ENCODE assay signal across 8 mouse cellular contexts in the genomic region with DNA sequence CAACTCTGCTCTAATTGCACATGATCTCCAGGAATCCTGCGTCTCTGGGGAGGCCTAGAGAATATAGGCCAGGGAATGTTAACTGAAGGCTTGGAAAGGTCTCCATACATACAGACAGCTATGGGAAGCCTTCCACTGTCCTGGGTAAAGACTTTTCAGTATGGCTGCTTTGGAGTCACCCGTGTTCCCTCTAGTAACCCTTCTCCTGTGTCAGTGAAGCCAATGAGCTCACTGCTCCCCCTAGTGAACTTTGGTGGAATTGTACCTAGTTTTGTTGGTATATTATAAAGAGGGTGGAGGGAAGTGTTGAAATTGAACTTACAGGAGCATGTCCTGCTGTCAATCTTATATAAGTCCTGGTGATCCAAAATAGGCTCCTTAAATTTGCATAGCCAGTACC.
DNase-seq lines count a peak whose midpoint lies in the region; ATAC-seq and TF ChIP-seq lines count a peak whose summit lies in the region.

No protein-coding gene starts in this region.

- no peaks in the 10 kb centered on the region for H3K4me1 ChIP-seq in testis, adult 2 months (ENCODE audit: control insufficient read depth, insufficient read depth, low read length)
- no peaks in the 10 kb centered on the region for H3K4me1 ChIP-seq in embryonic facial prominence, embryonic 14.5 days (ENCODE audit: control insufficient read depth, insufficient read depth, low read length)

- no peak for DNase-seq in frontal cortex, postnatal 36 days (ENCODE audit: low spot score in 2 of 2)
- no peak for DNase-seq in testis, postnatal 14 days (ENCODE audit: low spot score)
- no peak for DNase-seq in embryonic facial prominence, embryonic 14.5 days (ENCODE audit: low spot score)
- DNase-seq in large intestine, adult 2 months (ENCODE audit: low read depth, low spot score): peak; percentile 56
- DNase-seq in urinary bladder, postnatal 36 days (ENCODE audit: low spot score in 2 of 2): no peak
- DNase-seq in right cerebral cortex, postnatal 4 days: no peak

- ATAC-seq in frontal cortex, adult (ENCODE audit: low TSS enrichment): peak; percentile 72
- 0 out of 2 replicates have a peak, but pooled peaks have one; percentile 37 for ATAC-seq in embryonic facial prominence, embryonic 14.5 days (ENCODE audit: low read depth)

- WGBS in embryonic facial prominence, embryonic 14.5 days: 53% methylated on average over 2 of the region's 2 CpGs
- 35% methylated on average over 2 of the region's 2 CpGs for WGBS in large intestine, adult 2 months

- TF ChIP-seq CTCF in testis, adult 2 months (IDR thresholded peaks at IDR 0.05; ENCODE audit: control insufficient read depth, insufficient read depth, insufficient replicate concordance, low read depth, low read length): peak; percentile 7; the same call in 1 of the 2 replicates

- no peaks in the 10 kb centered on the region for H3K27me3 ChIP-seq in testis, adult 2 months (ENCODE audit: control insufficient read depth, insufficient read depth, low read length)
- H3K27me3 ChIP-seq in embryonic facial prominence, embryonic 14.5 days (replicated peaks; ENCODE audit: control insufficient read depth, insufficient read depth, low read length): no peaks in the 10 kb centered on the region

- no peaks in the 10 kb centered on the region for H3K36me3 ChIP-seq in testis, adult 2 months (ENCODE audit: control insufficient read depth, insufficient read depth, low read length)
- no peaks in the 10 kb centered on the region for H3K36me3 ChIP-seq in embryonic facial prominence, embryonic 14.5 days (ENCODE audit: control insufficient read depth, insufficient read depth, low read length)

- H3K27ac ChIP-seq in testis, adult 2 months (ENCODE audit: control insufficient read depth, insufficient read depth, low read depth, low read length): no peak overlapping the region
- no peak overlapping the region for H3K27ac ChIP-seq in embryonic facial prominence, embryonic 14.5 days (replicated peaks; ENCODE audit: low read depth, low read length)

- no peak overlapping the region for H3K4me3 ChIP-seq in testis, adult 2 months (ENCODE audit: control insufficient read depth, low read depth, low read length)
- H3K4me3 ChIP-seq in embryonic facial prominence, embryonic 14.5 days (ENCODE audit: low read depth, low read length): no peak overlapping the region

- TF ChIP-seq POLR2A in testis, adult 2 months (IDR thresholded peaks at IDR 0.05; ENCODE audit: control insufficient read depth, low read depth, low read length): no peak

- H3K4me2 ChIP-seq in embryonic facial prominence, embryonic 14.5 days (ENCODE audit: low read depth, low read length): no peak overlapping the region

- H3K9me3 ChIP-seq in embryonic facial prominence, embryonic 14.5 days (ENCODE audit: control insufficient read depth, low read length): no peaks in the 10 kb centered on the region

- H3K9ac ChIP-seq in embryonic facial prominence, embryonic 14.5 days (ENCODE audit: low read depth, low read length): no peak overlapping the region
